Mouse (Mus musculus) B cell, adult 67 days (primary cell): ENCODE results near the gene D930048N14Rik. TPM values are rescaled to one million over a fixed set of nuclear protein-coding genes. Genes with fewer than 3 reads are reported as not detected.

Experiments
- total RNA-seq, 2 experiments: library from RNA; stranded (reverse); gene quantifications; 4 replicates each; pipeline ENCODE4 v1.2.4; 2023

D930048N14Rik gene
- 1 to 10 TPM; 3.1 to 4.1 TPM for total RNA-seq

DNA sequence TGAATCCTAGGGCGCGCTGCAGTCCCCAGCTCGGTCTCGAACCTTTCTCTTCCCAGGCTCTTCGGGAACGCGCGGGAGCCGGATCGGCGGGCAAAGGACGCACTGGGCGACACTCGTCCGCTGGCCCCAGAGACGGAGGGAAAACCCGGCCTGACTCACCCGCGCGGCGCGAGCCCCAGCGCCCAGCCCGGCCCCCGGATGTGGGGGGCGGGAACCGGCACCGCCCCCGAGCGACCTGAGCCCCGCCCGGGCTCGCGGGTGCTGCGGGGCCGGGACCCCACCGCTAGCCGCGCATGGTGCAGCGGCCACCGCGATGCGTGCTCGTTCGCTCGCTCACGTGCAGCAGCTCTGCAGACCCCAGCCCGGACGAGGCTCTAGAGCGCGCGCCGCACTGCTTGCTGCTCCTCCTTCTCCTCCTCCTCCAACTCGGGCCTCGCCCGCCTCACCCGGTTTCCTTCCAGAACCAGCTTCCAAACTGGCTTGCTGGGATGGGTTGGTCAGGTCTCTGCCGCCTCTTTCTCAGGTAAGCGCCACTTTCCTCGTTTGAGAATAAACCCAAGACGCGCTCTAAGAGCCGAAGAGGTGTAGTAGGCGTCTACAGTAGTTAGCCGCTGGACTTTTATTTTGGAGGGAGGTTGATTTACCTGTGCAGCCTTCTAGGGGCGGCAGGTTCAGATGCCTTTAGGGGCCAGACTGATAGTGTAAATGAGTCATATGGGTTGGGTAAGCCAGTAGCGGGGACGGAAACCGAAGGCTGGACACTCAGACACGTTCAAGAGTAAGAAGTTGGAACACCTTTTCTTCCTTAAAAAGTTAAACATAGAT is at the start of gene D930048N14Rik, which contains the start of gene N4bp3:
Gene D930048N14Rik, plus strand, starts transcription at position 264 of the 825 bp plus-strand sequence.
Gene N4bp3, minus strand, starts transcription at position 152 of the 825 bp plus-strand sequence.

DNA sequence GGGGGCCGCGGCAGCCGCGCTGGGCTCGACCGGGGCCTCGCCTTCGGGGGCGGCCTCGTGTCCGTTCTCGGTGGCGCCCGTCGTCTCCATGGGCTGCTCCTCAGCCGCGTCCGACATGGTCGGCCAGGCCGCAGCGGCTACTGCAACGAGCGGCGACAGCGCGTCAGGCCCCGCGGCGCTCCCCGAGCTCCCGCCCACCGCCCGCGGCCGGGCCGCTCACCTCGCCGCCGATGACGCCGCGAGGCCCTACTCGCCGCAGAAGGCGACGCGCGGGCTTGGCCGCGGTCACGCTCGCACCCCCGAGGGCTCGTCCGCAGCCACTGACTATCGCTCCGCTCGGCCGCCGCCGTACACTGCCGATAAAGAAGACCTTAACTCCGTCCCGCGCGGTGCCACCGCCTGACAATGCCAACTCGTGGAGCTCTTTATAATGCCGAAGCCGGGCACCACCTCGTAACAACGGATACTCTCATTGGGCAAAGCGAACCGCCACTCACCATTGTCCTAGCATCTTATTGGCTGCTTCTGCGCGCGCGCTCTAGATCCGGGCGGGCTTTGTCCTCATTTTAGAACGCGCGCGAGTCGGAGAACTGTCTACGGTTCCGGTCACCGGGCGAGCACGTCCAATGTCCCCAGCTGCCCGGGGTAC is 44.2 kb upstream of the D930048N14Rik start, which contains the start of gene Hnrnpab:
Gene Hnrnpab, minus strand, starts transcription at position 401 of the 649 bp plus-strand sequence.

DNA sequence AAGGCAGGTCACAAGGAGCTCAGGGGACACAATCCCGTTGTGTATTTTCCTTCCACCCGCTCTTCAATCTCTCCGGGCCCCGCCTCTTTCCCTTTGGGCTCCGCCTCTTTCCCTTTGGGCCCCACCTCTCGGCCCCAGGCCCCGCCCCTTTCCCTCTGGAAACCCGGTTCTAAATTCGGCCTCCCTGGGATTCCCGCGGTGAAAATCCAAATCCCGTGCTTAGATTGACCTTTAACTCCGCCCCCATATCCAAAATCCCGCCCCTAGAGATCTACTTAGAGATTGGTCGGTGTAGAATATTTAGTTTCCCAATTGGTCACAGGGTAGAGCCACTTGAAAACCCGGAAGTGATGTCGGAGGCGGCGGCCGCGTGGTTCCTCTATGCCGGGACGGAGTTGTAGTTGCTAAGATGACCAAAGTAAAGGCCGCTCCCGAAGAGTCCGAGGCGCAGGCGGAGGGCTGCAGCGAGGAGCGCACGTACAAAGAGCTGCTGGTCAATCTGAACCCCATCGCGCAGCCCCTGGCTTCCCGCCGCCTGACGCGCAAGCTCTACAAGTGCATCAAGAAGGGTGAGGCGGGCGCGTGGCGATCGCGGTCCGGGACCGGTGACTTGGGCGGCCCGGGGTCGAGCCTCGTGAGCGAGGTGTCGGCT is 31.2 kb upstream of the D930048N14Rik start, which contains the start of gene Nhp2:
Gene Nhp2, plus strand, starts transcription at position 327 of the 652 bp plus-strand sequence.

DNA sequence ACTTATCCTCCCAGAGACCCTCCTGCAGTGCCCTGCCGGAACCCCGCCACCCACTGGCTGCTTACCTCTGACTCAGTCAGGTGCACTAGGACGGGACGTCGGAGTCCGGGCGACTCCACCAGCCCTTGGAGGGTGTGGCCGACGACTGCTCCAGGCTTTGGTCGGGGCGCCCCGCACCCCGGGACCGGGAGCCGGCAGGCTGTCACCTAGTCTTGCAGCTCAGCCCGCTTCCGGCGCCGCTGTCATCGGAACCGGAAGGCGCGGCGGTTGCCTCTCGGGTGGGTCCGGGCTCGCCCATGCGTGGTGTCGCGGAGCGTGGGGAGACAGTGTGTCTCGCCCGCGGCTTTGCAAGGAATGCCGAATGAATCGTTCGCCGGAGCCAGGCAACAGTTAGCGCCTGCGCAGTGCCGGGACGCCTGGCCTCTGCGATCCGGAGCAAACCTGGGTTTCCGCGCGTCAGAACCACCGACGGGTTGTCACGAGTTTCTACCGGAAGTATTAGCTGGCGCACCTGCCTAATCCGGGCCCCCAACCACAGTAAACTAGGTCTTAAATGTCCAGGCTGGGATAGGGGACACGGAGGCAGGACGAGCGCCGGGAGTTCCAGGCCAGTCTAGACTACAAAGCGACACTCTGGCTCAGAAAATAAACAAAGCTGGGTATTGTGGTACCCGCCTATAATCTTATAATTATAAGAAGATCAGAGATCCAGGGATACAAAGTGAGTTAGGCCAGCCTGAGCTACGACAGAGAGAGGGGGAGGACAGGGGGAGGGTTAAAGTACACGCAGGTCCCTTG is 15.0 kb upstream of the D930048N14Rik start, which contains the start of gene Rmnd5b:
Gene Rmnd5b, minus strand, starts transcription at position 372 of the 798 bp plus-strand sequence.

DNA sequence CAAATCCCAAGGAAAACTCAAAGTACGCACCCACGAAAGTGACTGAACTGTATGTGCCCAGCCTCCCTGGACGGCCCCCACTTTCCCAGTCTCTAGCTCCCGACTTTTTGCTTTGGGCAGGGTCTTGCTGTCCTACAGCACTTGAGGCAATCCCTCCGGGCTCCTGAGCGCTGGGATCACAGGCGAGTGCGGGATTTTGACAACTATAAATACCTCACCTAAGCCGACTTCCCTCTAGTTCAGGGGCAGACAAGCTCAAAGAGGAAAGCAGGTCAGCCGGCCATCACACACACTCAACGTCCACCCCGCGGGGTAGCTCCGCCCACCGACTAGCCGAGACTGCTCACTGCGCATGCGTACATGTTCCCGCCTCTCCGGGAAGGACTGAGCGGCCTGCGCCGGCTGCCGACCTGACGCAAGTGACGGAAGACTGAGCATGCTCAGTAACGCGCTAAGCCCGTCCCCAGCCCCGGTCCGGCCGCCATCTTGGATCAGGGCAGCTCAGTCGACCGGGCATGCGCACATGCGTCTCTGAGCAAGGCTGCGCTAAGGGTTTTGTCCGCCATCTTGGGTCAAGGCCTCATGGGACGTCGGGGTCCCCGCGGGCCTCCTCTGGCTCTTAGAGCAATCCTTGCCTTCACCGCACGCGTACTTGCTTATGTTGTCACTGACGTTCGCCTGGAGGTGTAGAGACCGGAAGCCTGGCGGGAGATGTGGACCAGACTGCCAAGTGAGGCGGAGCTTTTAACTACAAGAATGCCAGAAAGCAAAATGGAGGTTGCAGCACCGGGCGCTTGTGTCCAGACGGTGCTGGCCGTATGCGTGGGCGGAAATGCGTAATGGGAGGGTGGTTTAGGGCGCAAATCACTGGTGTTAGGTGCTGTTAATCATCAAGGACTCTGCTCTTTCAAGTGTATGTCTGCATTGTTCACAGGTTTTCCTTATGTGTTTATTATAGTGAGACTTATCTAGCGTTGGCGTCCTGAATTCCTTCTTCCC is 37.9 kb downstream of the D930048N14Rik start, which contains the start of gene 0610009B22Rik:
Gene 0610009B22Rik, minus strand, starts transcription at position 545 of the 999 bp plus-strand sequence.

Other genes starting within 250 kb of the D930048N14Rik start
- 10 to 100 TPM; 21.4 to 28.5 TPM for gene Phykpl, start 66.2 kb upstream of the D930048N14Rik start, total RNA-seq
- 100 to 1,000 TPM; 247 to 261 TPM for gene Hnrnpab, start 44.1 kb upstream of the D930048N14Rik start, total RNA-seq
- gene Nhp2, start 31.2 kb upstream of the D930048N14Rik start, total RNA-seq: 10 to 100 TPM; 54.4 to 59.9 TPM
- gene Rmnd5b, start 15.1 kb upstream of the D930048N14Rik start, total RNA-seq: 100 to 1,000 TPM in 1 of 2 experiments, 10 to 100 TPM in 1; 90.1 to 123 TPM
- 10 to 100 TPM; 25.7 to 27.9 TPM for gene N4bp3, start 112 bp upstream of the D930048N14Rik start, total RNA-seq
- 10 to 100 TPM in 1 of 2 experiments, 1 to 10 TPM in 1; 8.7 to 10.5 TPM for gene 0610009B22Rik, start 37.9 kb downstream of the D930048N14Rik start, total RNA-seq
- gene Sec24a, start 112.7 kb downstream of the D930048N14Rik start, total RNA-seq: 10 to 100 TPM; 59.1 to 76.4 TPM
- gene Sar1b, start 112.7 kb downstream of the D930048N14Rik start, total RNA-seq: 10 to 100 TPM; 29.3 to 37.8 TPM
- gene Jade2, start 206.7 kb downstream of the D930048N14Rik start, total RNA-seq: 10 to 100 TPM; 69.9 to 75.1 TPM